Mouse (Mus musculus): ENCODE measurements around the gene Unc93a.
"Not testable (repeated sequence)": the region's sequence is repeated elsewhere in the genome, so short reads cannot be mapped to it uniquely, and the experiment has no call there.

Gene Unc93a

DNA sequence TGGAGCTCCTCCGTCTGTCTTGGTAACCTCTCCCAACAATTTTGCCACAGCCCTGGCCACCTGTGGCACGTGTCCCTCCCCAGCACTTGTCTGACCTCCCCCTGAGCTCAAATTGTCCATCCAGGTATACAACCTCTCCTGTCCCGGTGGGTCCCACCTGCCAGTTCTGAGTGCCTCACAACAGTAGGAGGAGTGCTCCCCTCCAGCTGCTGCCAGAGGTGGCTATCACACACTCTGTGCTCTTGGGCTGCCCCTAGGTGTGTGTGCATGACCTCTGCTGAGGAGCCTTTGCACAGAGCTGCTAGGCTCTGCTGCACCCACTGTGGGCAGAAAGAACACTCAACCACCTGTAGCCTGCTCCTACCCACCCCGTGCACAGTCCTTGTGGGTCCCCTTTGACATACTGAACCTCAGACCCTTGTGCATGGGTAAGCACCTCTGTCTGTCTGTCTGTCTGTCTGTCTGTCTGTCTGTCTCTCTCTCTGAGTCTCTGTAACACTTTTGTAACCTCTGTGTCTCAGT lies 63.7 kb downstream of the Unc93a start:
- not testable (repeated sequence) for DNase-seq

GRCm38 (mm10) chr17:13062882-13063281 lies 68.7 kb downstream of the Unc93a start:
- not testable (repeated sequence) for DNase-seq

DNA sequence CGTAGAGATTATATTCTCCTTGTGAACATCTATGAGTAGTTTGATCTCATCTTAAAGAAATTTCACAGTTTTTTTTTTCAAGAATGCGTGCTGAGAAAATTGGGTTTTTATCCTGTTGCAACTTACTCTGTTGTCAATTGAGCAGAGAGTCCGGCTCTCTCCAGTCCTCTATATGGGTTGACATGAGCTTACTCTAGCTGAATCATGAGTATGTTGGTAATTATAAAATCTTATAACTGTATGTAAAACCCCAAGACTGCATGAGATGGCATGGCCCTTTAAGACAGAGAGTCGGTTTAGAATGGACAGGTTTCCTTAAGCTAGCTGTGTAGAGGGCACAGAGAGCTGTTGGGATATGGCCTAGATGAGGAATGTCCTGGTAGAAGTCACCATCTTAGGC lies 70.8 kb downstream of the Unc93a start, which contains the start of gene Tcp10b:
Gene Tcp10b (plus strand): TSS at position 301 of the 400 bp plus-strand sequence.
- not testable (repeated sequence) for DNase-seq

Measured in cerebellum, postnatal 25 days (tissue).